Mouse (Mus musculus): ENCODE data around the gene Phactr2. TPM values are rescaled to one million over a fixed set of nuclear protein-coding genes. Genes with fewer than 3 reads are reported as not detected.

Gene Phactr2
- total and polyA plus RNA-seq, 3 experiments = not detected

GRCm38 (mm10) chr10:13192731-13193351, 281.4 kb downstream of the Phactr2 start, which contains the start of gene Ltv1:
Gene Ltv1 (minus strand): TSS chr10:13193168.
- peak; percentile 94 for DNase-seq (ENCODE audit: low read depth, low spot score)
- Histone ChIP-seq H3K36me3 (ENCODE audit: control insufficient read depth in 1 of 2, insufficient read depth in 2 of 2, low read length in 2 of 2) (peaks cover 0 to 4% of the 10 kb centered on the region in 2 experiments), H3K27ac (ENCODE audit: control insufficient read depth, low read depth, low read length) (peak within 1 kb of the TSS; percentile 79), H3K4me3 (ENCODE audit: control insufficient read depth in 1 of 2, insufficient read depth in 1 of 2, low read depth in 2 of 2, low read length in 2 of 2) (peak within 1 kb of the TSS; percentile 93 to 99), H3K9ac (ENCODE audit: control insufficient read depth, low read depth, low read length, poor library complexity, severe bottlenecking) (peak within 1 kb of the TSS; percentile 98), H3K79me2 (ENCODE audit: control insufficient read depth, insufficient read depth, low read length, poor library complexity) (peaks cover 13% of the 10 kb centered on the region), H3K27me3 (ENCODE audit: control insufficient read depth in 1 of 2, insufficient read depth in 2 of 2, low read length in 2 of 2) (no peaks in the 10 kb centered on the region), H3K9me3 (replicated peaks; ENCODE audit: insufficient read depth, low read length) (no peaks in the 10 kb centered on the region), H3K4me1 (ENCODE audit: control insufficient read depth in 1 of 2, insufficient read depth in 2 of 2, low read length in 2 of 2) (peaks cover 0 to 4% of the 10 kb centered on the region in 2 experiments; a peak in 1 of 4 replicates)
- TF ChIP-seq NELFE (IDR thresholded peaks at IDR 0.05; ENCODE audit: low read depth, low read length) (peak; percentile 67), ETS1 (IDR thresholded peaks at IDR 0.05; ENCODE audit: low read depth, low read length) (no peak), ELF1 (IDR thresholded peaks at IDR 0.05; ENCODE audit: low read depth, low read length) (peak; percentile 94), USF1 (IDR thresholded peaks at IDR 0.05; ENCODE audit: low read depth, low read length) (peak; percentile 46; the same call in 1 of the 2 replicates), HCFC1 (IDR thresholded peaks at IDR 0.05; ENCODE audit: low read depth, low read length) (peak; percentile 81), MEF2A (IDR thresholded peaks at IDR 0.05; ENCODE audit: extremely low read depth, insufficient replicate concordance, low read depth, low read length, poor library complexity, severe bottlenecking) (no peak), ZMIZ1 (IDR thresholded peaks at IDR 0.05; ENCODE audit: low read depth, low read length) (no peak), POLR2A (IDR thresholded peaks at IDR 0.05; ENCODE audit: control insufficient read depth in 1 of 2, insufficient read depth in 1 of 2, low read depth in 1 of 2, low read length in 2 of 2, poor library complexity in 1 of 2) (peak; percentile 74 to 75; a peak in 3 of 4 replicates), EP300 (IDR thresholded peaks at IDR 0.05; ENCODE audit: low read depth in 1 of 2, low read length in 2 of 2) (no peak), MYC (IDR thresholded peaks at IDR 0.05; ENCODE audit: low read depth, low read length) (peak; percentile 90), CTCF (IDR thresholded peaks at IDR 0.05 in 2 of 3, conservative IDR thresholded peaks at IDR 0.05 in 1 of 3; ENCODE audit: control insufficient read depth in 1 of 3, insufficient read depth in 1 of 3, low read depth in 2 of 3, low read length in 3 of 3, poor library complexity in 1 of 3, severe bottlenecking in 1 of 3) (no peak), MAX (IDR thresholded peaks at IDR 0.05; ENCODE audit: low read length) (peak; percentile 93), SMC3 (IDR thresholded peaks at IDR 0.05; ENCODE audit: low read depth, low read length) (no peak), CHD2 (IDR thresholded peaks at IDR 0.05; ENCODE audit: low read length) (no peak), MXI1 (IDR thresholded peaks at IDR 0.05; ENCODE audit: low read depth, low read length) (peak; percentile 97), RAD21 (IDR thresholded peaks at IDR 0.05; ENCODE audit: low read depth, low read length) (no peak), SIN3A (IDR thresholded peaks at IDR 0.05; ENCODE audit: low read length) (peak; percentile 86), TBP (IDR thresholded peaks at IDR 0.05; ENCODE audit: low read depth, low read length) (0 out of 2 replicates have a peak, but pooled peaks have one; percentile 51)

DNA sequence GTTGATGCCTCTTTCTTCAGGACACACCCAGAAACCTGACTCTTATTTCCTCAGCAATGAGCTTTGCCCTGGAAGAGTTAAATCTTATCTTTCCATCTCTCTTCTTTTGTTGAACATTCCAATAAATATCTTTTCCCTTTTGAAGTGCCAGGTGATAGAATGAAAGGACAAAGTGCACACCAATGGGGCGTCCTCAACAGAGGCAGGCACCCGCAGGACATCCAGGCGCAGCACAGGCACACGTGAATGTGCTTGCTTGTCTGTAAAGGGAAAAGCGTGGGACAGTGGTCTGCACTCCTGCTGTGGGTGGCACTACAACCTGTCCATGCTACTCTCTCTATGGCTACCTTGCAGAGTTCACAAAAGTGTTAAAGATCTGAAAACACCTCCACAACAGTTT, 284.3 kb downstream of the Phactr2 start:
- H3K27ac ChIP-seq (ENCODE audit: control insufficient read depth, low read depth, low read length) = no peak overlapping the region
- H3K9me3 ChIP-seq (replicated peaks; ENCODE audit: insufficient read depth, low read length) = no peaks in the 10 kb centered on the region
- TF ChIP-seq ZMIZ1 (IDR thresholded peaks at IDR 0.05; ENCODE audit: low read depth, low read length) (no peak), HCFC1 (IDR thresholded peaks at IDR 0.05; ENCODE audit: low read depth, low read length) (no peak), POLR2AphosphoS5 (IDR thresholded peaks at IDR 0.05; ENCODE audit: borderline replicate concordance, low read depth, low read length) (no peak), TAL1 (IDR thresholded peaks at IDR 0.05; ENCODE audit: low read length) (no peak), USF2 (IDR thresholded peaks at IDR 0.05; ENCODE audit: borderline replicate concordance in 1 of 2, insufficient read depth in 1 of 2, low read depth in 1 of 2, low read length in 2 of 2) (no peak), TBP (IDR thresholded peaks at IDR 0.05; ENCODE audit: low read depth, low read length) (no peak), MAX (IDR thresholded peaks at IDR 0.05; ENCODE audit: low read length) (no peak), JUND (IDR thresholded peaks at IDR 0.05; ENCODE audit: low read depth, low read length) (no peak), USF1 (IDR thresholded peaks at IDR 0.05; ENCODE audit: low read depth, low read length) (no peak), MAZ (IDR thresholded peaks at IDR 0.05; ENCODE audit: low read depth, low read length) (no peak)
- H3K4me1 ChIP-seq (ENCODE audit: control insufficient read depth in 1 of 2, insufficient read depth in 2 of 2, low read length in 2 of 2) = peaks cover 0 to 11% of the 10 kb centered on the region in 2 experiments; a peak in 1 of 4 replicates
- H3K36me3 ChIP-seq (ENCODE audit: control insufficient read depth in 1 of 2, insufficient read depth in 2 of 2, low read length in 2 of 2) = peaks cover 2 to 11% of the 10 kb centered on the region in 2 experiments
- no peak overlapping the region for H3K4me3 ChIP-seq (ENCODE audit: control insufficient read depth in 1 of 2, insufficient read depth in 1 of 2, low read depth in 2 of 2, low read length in 2 of 2)
- no peak overlapping the region for H3K9ac ChIP-seq (ENCODE audit: control insufficient read depth, low read depth, low read length, poor library complexity, severe bottlenecking)
- H3K79me2 ChIP-seq (ENCODE audit: control insufficient read depth, insufficient read depth, low read length, poor library complexity) = peaks cover 14% of the 10 kb centered on the region
- H3K27me3 ChIP-seq (ENCODE audit: control insufficient read depth in 1 of 2, insufficient read depth in 2 of 2, low read length in 2 of 2) = no peaks in the 10 kb centered on the region
- DNase-seq (ENCODE audit: low read depth, low spot score) = no peak
